Mouse (Mus musculus) bone marrow, adult 2 months (tissue): ENCODE results near the gene Ltbp4.

ENCODE experiments used
- CTCF ChIP-seq: fragments of 200-500 bp; IDR thresholded peaks from 2 replicates; pipeline ENCODE4 v1.5.1; 2011; ENCODE audit warnings: low read length, control low read depth; ENCODE audit not compliant: control insufficient read depth, insufficient read depth
- POLR2A ChIP-seq: fragments of 200-500 bp; IDR thresholded peaks from 2 replicates; pipeline ENCODE4 v1.6.1; 2011; ENCODE audit warnings: low read depth, mild to moderate bottlenecking, control low read depth, low read length, borderline replicate concordance; ENCODE audit not compliant: control insufficient read depth

- TF ChIP-seq CTCF: no peak
- no peak for TF ChIP-seq POLR2A
Measured at GRCm38 (mm10) chr7:27290555-27290954, 46.9 kb downstream of the Ltbp4 start.
